Mouse (Mus musculus) Patski (cell line): ENCODE measurements around the gene 5730596B20Rik. TPM values are rescaled to one million over a fixed set of nuclear protein-coding genes. Genes with fewer than 3 reads are reported as not detected.

Experiments used
- ATAC-seq: fragments of 100-300 bp; one replicate; pipeline ENCODE4 v1.8.0; 2021
- CTCF ChIA-PET: fragments of 350-600 bp; sonication (Branson Sonifier 250); formaldehyde crosslinking; loops from one replicate; lab custom pipeline; 2022; ENCODE audit warnings: inconsistent platforms; lab: Charles Lee
- POLR2A ChIA-PET: fragments of 350-600 bp; sonication (Branson Sonifier 250); formaldehyde crosslinking; loops from one replicate; lab custom pipeline; 2022; ENCODE audit warnings: antibody characterized with exemption, inconsistent platforms; lab: Charles Lee
- DNase-seq: peaks from one replicate; pipeline ENCODE4 v3.0.0-alpha.2; 2011; ENCODE audit warnings: low read depth, low spot score
- H3K27me3 ChIP-seq: fragments of 371-371 bp; one replicate; pipeline ENCODE4 v1.5.1; 2021
- CTCF ChIP-seq: fragments of 100-300 bp; IDR thresholded peaks from one replicate; pipeline ENCODE4 v1.5.1; 2021
- in situ Hi-C: fragments of 300-500 bp; cut with MboI; formaldehyde crosslinking; loops from 3 replicates; pipeline ENCODE4 v1.11.1; 2018; ENCODE audit warnings: low pct_unique_long_range_greater_than_20kb, mixed read lengths
- polyA plus RNA-seq: library from polyadenylated mRNA; unstranded; gene quantifications from one replicate; pipeline ENCODE4 v1.2.3, GENCODE M21; 2021

Gene 5730596B20Rik
- polyA plus RNA-seq, 1 experiment from 2014 or later: 1.6 TPM

GRCm38 (mm10) chr6:52213119-52213986 lies 36.1 kb downstream of the 5730596B20Rik start, which contains the start of the genes Hoxa3 and Gm28308:
Gene Hoxa3 (minus strand): TSS chr6:52213336.
Gene Gm28308 (minus strand): TSS chr6:52213339.
- ChIA-PET POLR2A (interaction anchor here (0.7 to 37.4 kb wide), 5 partner anchors 9 to 744 kb away, joined by 3 to 778 read pairs (median 153); partner anchors contain the start of genes 5730596B20Rik, Hoxa10, Hoxa11 and Hoxa7), CTCF (interaction anchor here (0.8 to 2.9 kb wide), 8 partner anchors 10 to 211 kb away, joined by 3 to 21 read pairs (median 4); partner anchors contain the start of genes Hoxa10 and Hoxa7)
- no peaks in the 10 kb centered on the region for H3K27me3 ChIP-seq
- DNase-seq: no peak
- TF ChIP-seq CTCF: no peak
- in situ Hi-C loops: loop anchor here (25.0 kb wide), 1 partner anchor 501 kb away; no protein-coding TSS in a partner anchor
- ATAC-seq: peak; percentile 35

GRCm38 (mm10) chr6:52214271-52214670 lies 37.0 kb downstream of the 5730596B20Rik start:
- POLR2A ChIA-PET: interaction anchor here (11.3 to 37.4 kb wide), 3 partner anchors 9 to 37 kb away, joined by 153 to 778 read pairs (median 378); partner anchors contain the start of genes 5730596B20Rik, Hoxa10, Hoxa11 and Hoxa7
- CTCF ChIA-PET: interaction anchor here (1.2 to 2.9 kb wide), 7 partner anchors 9 to 43 kb away, joined by 4 to 21 read pairs (median 5); partner anchors contain the start of genes Hoxa10, Hoxa7 and Hoxa9

GRCm38 (mm10) chr6:52215070-52215469 lies 37.8 kb downstream of the 5730596B20Rik start:
- in situ Hi-C loops: loop anchor here (5.0 to 25.0 kb wide), 2 partner anchors 503 to 628 kb away; no protein-coding TSS in a partner anchor

More at GRCm38 (mm10) chr6:52214271-52214670, 37.0 kb downstream of the 5730596B20Rik start:
- ATAC-seq (no peak), DNase-seq (no peak)
- in situ Hi-C loops: loop anchor here (25.0 kb wide), 1 partner anchor 502 kb away; no protein-coding TSS in a partner anchor
- no peak for TF ChIP-seq CTCF
- H3K27me3 ChIP-seq: no peaks in the 10 kb centered on the region

GRCm38 (mm10) chr6:52215771-52216535 lies 38.7 kb downstream of the 5730596B20Rik start:
- DNase-seq: no peak
- no peak for ATAC-seq
- POLR2A ChIA-PET: interaction anchor here (1.5 to 37.4 kb wide), 4 partner anchors 7 to 38 kb away, joined by 4 to 778 read pairs (median 266); partner anchors contain the start of genes 5730596B20Rik, Hoxa10, Hoxa11 and Hoxa7
- no peak for TF ChIP-seq CTCF
- no peaks in the 10 kb centered on the region for H3K27me3 ChIP-seq
- in situ Hi-C loops: loop anchor here (5.0 to 25.0 kb wide), 2 partner anchors 504 to 629 kb away; no protein-coding TSS in a partner anchor
- CTCF ChIA-PET: interaction anchor here (0.7 to 2.8 kb wide), 4 partner anchors 16 to 24 kb away, joined by 3 to 11 read pairs (median 4); partner anchors contain the start of genes Hoxa10 and Hoxa9

More at GRCm38 (mm10) chr6:52215070-52215469, 37.8 kb downstream of the 5730596B20Rik start:
- no peaks in the 10 kb centered on the region for H3K27me3 ChIP-seq
- ATAC-seq: no peak
- POLR2A ChIA-PET: interaction anchor here (11.3 to 37.4 kb wide), 3 partner anchors 8 to 37 kb away, joined by 153 to 778 read pairs (median 378); partner anchors contain the start of genes 5730596B20Rik, Hoxa10, Hoxa11 and Hoxa7
- no peak for DNase-seq
- CTCF ChIA-PET: interaction anchor here (0.7 to 2.9 kb wide), 6 partner anchors 8 to 31 kb away, joined by 3 to 21 read pairs (median 4); partner anchors contain the start of genes Hoxa10, Hoxa7 and Hoxa9
- no peak for TF ChIP-seq CTCF

- TF ChIP-seq CTCF: no peak
- DNase-seq (no peak), ATAC-seq (no peak)
- no peaks in the 10 kb centered on the region for H3K27me3 ChIP-seq
- in situ Hi-C loops: loop anchor here (5.0 to 25.0 kb wide), 2 partner anchors 505 to 630 kb away; no protein-coding TSS in a partner anchor
- CTCF ChIA-PET: interaction anchor here (1.7 to 4.4 kb wide), 3 partner anchors 14 to 224 kb away, joined by 4 to 23 read pairs (median 5); partner anchors contain the start of gene Hoxa9
- POLR2A ChIA-PET: interaction anchor here (0.8 to 37.4 kb wide), 6 partner anchors 6 to 204 kb away, joined by 3 to 778 read pairs (median 78); partner anchors contain the start of genes 5730596B20Rik, Hoxa10, Hoxa11 and Hoxa7
Measured at GRCm38 (mm10) chr6:52216691-52217458, 39.6 kb downstream of the 5730596B20Rik start.

- POLR2A ChIA-PET: interaction anchor here (0.8 to 37.4 kb wide), 7 partner anchors 6 to 205 kb away, joined by 3 to 778 read pairs (median 6); partner anchors contain the start of genes 5730596B20Rik, Hoxa10, Hoxa11 and Hoxa4
- no peaks in the 10 kb centered on the region for H3K27me3 ChIP-seq
- TF ChIP-seq CTCF: no peak
- CTCF ChIA-PET: interaction anchor here (1.1 to 4.4 kb wide), 7 partner anchors 10 to 351 kb away, joined by 3 to 23 read pairs (median 5); partner anchors contain the start of genes Hoxa10 and Hoxa9
- ATAC-seq (no peak), DNase-seq (no peak)
- in situ Hi-C loops: loop anchor here (5.0 to 25.0 kb wide), 2 partner anchors 505 to 630 kb away; no protein-coding TSS in a partner anchor
Measured at GRCm38 (mm10) chr6:52217459-52217768, 40.1 kb downstream of the 5730596B20Rik start.

GRCm38 (mm10) chr6:52217895-52218642 lies 40.8 kb downstream of the 5730596B20Rik start:
- TF ChIP-seq CTCF: no peak
- DNase-seq: no peak
- in situ Hi-C loops: loop anchor here (5.0 to 25.0 kb wide), 2 partner anchors 506 to 631 kb away; no protein-coding TSS in a partner anchor
- POLR2A ChIA-PET: interaction anchor here (0.8 to 37.4 kb wide), 8 partner anchors 5 to 206 kb away, joined by 3 to 778 read pairs (median 80); partner anchors contain the start of genes 5730596B20Rik, Gm28308, Hoxa10 and Hoxa11
- ATAC-seq: no peak
- CTCF ChIA-PET: interaction anchor here (1.1 to 5.0 kb wide), 12 partner anchors 9 to 352 kb away, joined by 3 to 23 read pairs (median 4); partner anchors contain the start of genes 5730596B20Rik, Hoxa10 and Hoxa9
- no peaks in the 10 kb centered on the region for H3K27me3 ChIP-seq
